Mouse (Mus musculus) liver, adult 2 months (tissue): ENCODE results near the gene Ccdc162.

Source experiments
- CTCF ChIP-seq: fragments of 200-500 bp; IDR thresholded peaks from 2 replicates; pipeline ENCODE4 v1.5.1; 2011; ENCODE audit warnings: low read depth, low read length, control low read depth
- POLR2A ChIP-seq: fragments of 200-500 bp; IDR thresholded peaks from 2 replicates; pipeline ENCODE4 v1.6.1; 2011; ENCODE audit warnings: low read length, control low read depth; ENCODE audit not compliant: insufficient read depth; ENCODE audit errors: extremely low read depth

DNA sequence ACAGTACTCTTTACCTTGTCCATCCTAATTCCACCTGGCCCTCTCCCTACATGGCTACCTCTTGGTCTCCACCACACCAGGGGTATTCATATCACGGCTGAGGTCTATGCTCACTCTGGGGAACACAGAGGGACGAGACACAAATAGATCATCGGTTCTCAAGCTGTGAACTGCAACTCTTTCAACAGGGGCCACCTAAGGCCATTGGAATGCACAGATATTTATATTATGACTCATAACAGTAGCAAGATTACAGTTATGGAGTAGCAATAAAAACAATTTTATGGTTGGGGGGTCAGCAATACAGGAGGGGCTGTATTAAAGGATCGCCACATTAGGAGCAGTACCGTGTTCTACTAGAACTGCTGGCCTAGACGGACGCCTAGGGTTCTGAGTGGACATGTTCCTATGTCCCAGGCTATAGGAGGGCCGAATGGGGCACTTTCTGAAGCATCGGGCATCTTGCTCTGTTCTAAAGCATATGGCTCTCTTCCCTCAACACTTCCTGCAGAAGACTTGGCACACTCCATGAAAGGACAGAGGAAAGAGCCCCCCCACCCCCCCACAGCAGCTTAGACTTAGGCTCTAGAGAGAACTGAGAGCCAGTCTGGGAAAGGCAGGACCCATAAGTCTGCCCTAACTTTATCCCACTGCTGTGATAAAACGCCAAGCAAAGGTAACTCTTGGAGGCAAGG is 154.6 kb downstream of the Ccdc162 start:
- TF ChIP-seq POLR2A: no peak
- TF ChIP-seq CTCF: no peak
